Mouse (Mus musculus): ENCODE data around the gene Mark3. TPM values are rescaled to one million over a fixed set of nuclear protein-coding genes. Genes with fewer than 3 reads are reported as not detected.

The Mark3 gene
- polyA plus RNA-seq, 1 experiment from 2014 or later, result 50.8 TPM

DNA sequence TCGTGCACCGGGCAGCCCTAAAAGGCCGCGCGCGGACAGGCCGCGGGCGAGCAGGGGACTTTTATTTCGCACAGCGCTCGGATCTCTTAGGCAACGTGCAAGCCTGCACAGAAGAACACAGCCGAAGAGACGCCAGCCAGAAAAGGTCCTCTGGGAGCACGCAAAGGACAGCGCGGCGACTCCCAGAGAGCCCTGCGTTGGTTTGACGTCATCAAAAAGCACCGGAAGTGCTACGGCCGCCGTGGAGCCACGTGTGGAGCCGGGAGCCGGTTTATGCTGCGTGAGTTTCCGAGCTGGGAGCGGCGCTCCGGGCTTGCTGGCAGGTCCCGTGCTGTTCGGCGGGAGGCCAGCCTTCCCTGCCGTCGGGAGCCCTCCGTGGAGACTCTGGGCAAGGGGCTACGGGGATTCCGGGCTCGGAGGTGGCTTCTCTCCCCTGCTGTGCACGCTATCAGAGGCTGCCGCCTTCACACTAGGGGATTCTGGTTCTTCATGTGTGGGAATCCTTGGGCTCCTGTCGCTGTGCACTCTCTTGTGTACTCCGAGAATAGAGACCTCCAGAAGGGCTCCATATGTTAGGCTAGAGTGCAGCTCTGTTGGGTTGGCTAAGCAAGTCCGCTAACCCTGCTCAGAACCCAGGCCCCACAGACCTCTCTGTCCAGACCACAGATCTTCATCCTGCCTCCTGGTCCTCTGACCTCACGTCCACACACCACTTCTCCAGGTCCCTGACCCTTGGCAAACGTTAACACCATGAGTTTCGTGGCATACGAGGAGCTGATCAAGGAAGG, 103.8 kb downstream of the Mark3 start, which contains the start of gene Trmt61a:
Trmt61a (plus strand) TSS at position 224 of the 788 bp plus-strand sequence.
- Histone ChIP-seq H3K9me3 (ENCODE audit: control insufficient read depth, low read length) (no peaks in the 10 kb centered on the region), H3K4me3 (ENCODE audit: control insufficient read depth in 1 of 2, insufficient read depth in 1 of 2, low read depth in 1 of 2, low read length in 2 of 2) (peak within 1 kb of the TSS; percentile 69 to 71), H3K27me3 (ENCODE audit: control insufficient read depth, insufficient read depth, low read length) (no peaks in the 10 kb centered on the region), H3K36me3 (ENCODE audit: control insufficient read depth, insufficient read depth, low read length) (peaks cover 13% of the 10 kb centered on the region), H3K4me1 (ENCODE audit: control insufficient read depth in 2 of 2, insufficient read depth in 2 of 2, low read length in 2 of 2) (peaks cover 28 to 50% of the 10 kb centered on the region in 2 experiments), H3K27ac (replicated peaks in 1 of 2; ENCODE audit: control insufficient read depth in 1 of 2, insufficient read depth in 1 of 2, low read depth in 2 of 2, low read length in 2 of 2) (peak within 1 kb of the TSS; percentile 95 to 98), H3K9ac (ENCODE audit: low read length) (peak within 1 kb of the TSS; percentile 78), H3K4me2 (ENCODE audit: low read length) (peak within 1 kb of the TSS; percentile 91)
- ATAC-seq (ENCODE audit: insufficient number of reproducible peaks, insufficient read depth, low FRiP score, low read depth), result peak; percentile 82
- under 1% methylated on average over 51 of the region's 51 CpGs for WGBS

- Histone ChIP-seq H3K4me1 (ENCODE audit: control insufficient read depth in 2 of 2, insufficient read depth in 2 of 2, low read length in 2 of 2) (peaks cover 33 to 55% of the 10 kb centered on the region in 2 experiments), H3K9ac (ENCODE audit: low read length) (peak overlapping the region; percentile 78), H3K4me2 (ENCODE audit: low read length) (peak overlapping the region; percentile 91), H3K36me3 (ENCODE audit: control insufficient read depth, insufficient read depth, low read length) (peaks cover 16% of the 10 kb centered on the region), H3K9me3 (ENCODE audit: control insufficient read depth, low read length) (no peaks in the 10 kb centered on the region), H3K27ac (replicated peaks in 1 of 2; ENCODE audit: control insufficient read depth in 1 of 2, insufficient read depth in 1 of 2, low read depth in 2 of 2, low read length in 2 of 2) (peak overlapping the region in 1 of 2 experiments; percentile 98; a peak in 1 of 4 replicates), H3K27me3 (ENCODE audit: control insufficient read depth, insufficient read depth, low read length) (no peaks in the 10 kb centered on the region), H3K4me3 (ENCODE audit: control insufficient read depth in 1 of 2, insufficient read depth in 1 of 2, low read depth in 1 of 2, low read length in 2 of 2) (peak overlapping the region; percentile 69 to 71)
- no peak for ATAC-seq (ENCODE audit: insufficient number of reproducible peaks, insufficient read depth, low FRiP score, low read depth)
- 5% methylated on average over 13 of the region's 13 CpGs for WGBS
These were observed 104.3 kb downstream of the Mark3 start for GRCm38 (mm10) chr12:111678670-111678933.

DNA sequence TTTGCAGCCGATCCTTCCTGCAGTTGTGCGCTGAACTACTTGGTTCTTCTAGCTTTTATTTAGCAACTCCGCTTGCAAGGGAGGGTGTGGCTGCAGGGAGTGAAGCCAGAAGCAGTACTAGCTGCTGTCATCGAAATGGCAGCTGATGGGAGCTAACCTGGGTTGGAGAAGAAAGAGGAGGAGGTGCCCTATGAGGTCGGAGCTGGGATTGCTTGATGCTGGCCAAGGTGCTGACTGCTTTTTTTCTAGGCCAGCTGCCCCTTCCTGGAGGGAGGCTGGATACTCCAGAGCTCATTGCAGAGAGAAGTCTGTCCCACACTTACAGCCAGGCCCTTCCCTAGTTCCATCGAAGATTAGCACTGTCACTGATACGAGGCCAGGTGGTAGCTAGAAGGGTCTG, 104.7 kb downstream of the Mark3 start:
- no peaks in the 10 kb centered on the region for H3K27me3 ChIP-seq (ENCODE audit: control insufficient read depth, insufficient read depth, low read length)
- H3K4me2 ChIP-seq (ENCODE audit: low read length), result peak overlapping the region; percentile 91
- peaks cover 17% of the 10 kb centered on the region for H3K36me3 ChIP-seq (ENCODE audit: control insufficient read depth, insufficient read depth, low read length)
- H3K4me1 ChIP-seq (ENCODE audit: control insufficient read depth in 2 of 2, insufficient read depth in 2 of 2, low read length in 2 of 2), result peaks cover 32 to 55% of the 10 kb centered on the region in 2 experiments
- ATAC-seq (ENCODE audit: insufficient number of reproducible peaks, insufficient read depth, low FRiP score, low read depth), result no peak
- H3K9ac ChIP-seq (ENCODE audit: low read length), result peak overlapping the region; percentile 78
- H3K4me3 ChIP-seq (ENCODE audit: control insufficient read depth in 1 of 2, insufficient read depth in 1 of 2, low read depth in 1 of 2, low read length in 2 of 2), result peak overlapping the region; percentile 69 to 71
- no peak overlapping the region for H3K27ac ChIP-seq (replicated peaks in 1 of 2; ENCODE audit: control insufficient read depth in 1 of 2, insufficient read depth in 1 of 2, low read depth in 2 of 2, low read length in 2 of 2)
- no peaks in the 10 kb centered on the region for H3K9me3 ChIP-seq (ENCODE audit: control insufficient read depth, low read length)
- WGBS, result 31% methylated on average over 7 of the region's 7 CpGs

DNA sequence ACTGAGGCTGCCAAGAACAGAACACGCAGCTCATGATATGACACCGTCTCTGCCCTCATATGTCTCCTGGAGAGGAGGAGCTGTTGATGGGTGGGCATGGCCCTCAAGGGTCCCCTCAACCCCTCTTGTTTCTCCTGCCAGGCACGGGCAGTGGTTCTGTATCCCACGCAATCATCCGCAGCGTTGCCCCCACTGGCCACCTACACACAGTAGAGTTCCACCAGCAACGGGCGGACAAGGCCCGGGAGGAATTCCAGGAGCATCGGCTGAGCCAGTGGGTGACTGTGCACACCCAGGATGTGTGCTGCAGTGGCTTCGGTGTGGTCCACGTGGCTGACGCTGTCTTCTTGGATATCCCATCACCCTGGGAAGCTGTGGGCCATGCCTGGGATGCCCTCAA, 106.3 kb downstream of the Mark3 start:
- WGBS, result 93% methylated on average over 13 of the region's 13 CpGs
- no peak overlapping the region for H3K4me2 ChIP-seq (ENCODE audit: low read length)
- no peaks in the 10 kb centered on the region for H3K27me3 ChIP-seq (ENCODE audit: control insufficient read depth, insufficient read depth, low read length)
- peaks cover 17% of the 10 kb centered on the region for H3K36me3 ChIP-seq (ENCODE audit: control insufficient read depth, insufficient read depth, low read length)
- peaks cover 26 to 45% of the 10 kb centered on the region in 2 experiments for H3K4me1 ChIP-seq (ENCODE audit: control insufficient read depth in 2 of 2, insufficient read depth in 2 of 2, low read length in 2 of 2)
- no peak for ATAC-seq (ENCODE audit: insufficient number of reproducible peaks, insufficient read depth, low FRiP score, low read depth)
- H3K4me3 ChIP-seq (ENCODE audit: control insufficient read depth in 1 of 2, insufficient read depth in 1 of 2, low read depth in 1 of 2, low read length in 2 of 2), result no peak overlapping the region
- no peaks in the 10 kb centered on the region for H3K9me3 ChIP-seq (ENCODE audit: control insufficient read depth, low read length)
- no peak overlapping the region for H3K27ac ChIP-seq (replicated peaks in 1 of 2; ENCODE audit: control insufficient read depth in 1 of 2, insufficient read depth in 1 of 2, low read depth in 2 of 2, low read length in 2 of 2)
- no peak overlapping the region for H3K9ac ChIP-seq (ENCODE audit: low read length)

GRCm38 (mm10) chr12:111681305-111681704, 107.0 kb downstream of the Mark3 start:
- Histone ChIP-seq H3K27me3 (ENCODE audit: control insufficient read depth, insufficient read depth, low read length) (no peaks in the 10 kb centered on the region), H3K4me1 (ENCODE audit: control insufficient read depth in 2 of 2, insufficient read depth in 2 of 2, low read length in 2 of 2) (peaks cover 30 to 48% of the 10 kb centered on the region in 2 experiments), H3K36me3 (ENCODE audit: control insufficient read depth, insufficient read depth, low read length) (peaks cover 17% of the 10 kb centered on the region), H3K9ac (ENCODE audit: low read length) (peak overlapping the region; percentile 64), H3K9me3 (ENCODE audit: control insufficient read depth, low read length) (no peaks in the 10 kb centered on the region), H3K4me3 (ENCODE audit: control insufficient read depth in 1 of 2, insufficient read depth in 1 of 2, low read depth in 1 of 2, low read length in 2 of 2) (no peak overlapping the region), H3K4me2 (ENCODE audit: low read length) (no peak overlapping the region), H3K27ac (replicated peaks in 1 of 2; ENCODE audit: control insufficient read depth in 1 of 2, insufficient read depth in 1 of 2, low read depth in 2 of 2, low read length in 2 of 2) (peak overlapping the region; percentile 39 to 94; a peak in 3 of 4 replicates)
- ATAC-seq (ENCODE audit: insufficient number of reproducible peaks, insufficient read depth, low FRiP score, low read depth), result no peak
- WGBS, result 80% methylated on average over 8 of the region's 8 CpGs

DNA sequence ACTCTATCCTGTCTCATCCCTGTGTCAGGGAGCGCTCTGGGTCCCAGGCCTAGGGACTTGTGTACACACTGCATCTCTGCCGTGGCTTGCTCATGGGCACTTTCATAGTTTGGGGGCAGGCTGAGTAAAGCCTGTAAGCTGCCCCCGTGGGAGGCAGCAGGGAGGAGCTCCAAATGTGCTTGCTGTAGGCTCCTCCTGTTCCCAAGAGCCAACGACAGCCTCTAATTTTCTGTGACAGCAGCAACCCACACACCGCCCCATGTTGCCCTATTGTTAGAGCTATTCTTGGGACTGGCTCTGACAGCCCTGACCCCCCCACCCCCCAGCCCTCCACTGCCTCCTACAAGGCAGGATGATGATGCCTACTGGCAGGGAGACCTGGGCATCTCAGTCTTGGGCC, 107.7 kb downstream of the Mark3 start:
- Histone ChIP-seq H3K27me3 (ENCODE audit: control insufficient read depth, insufficient read depth, low read length) (no peaks in the 10 kb centered on the region), H3K4me1 (ENCODE audit: control insufficient read depth in 2 of 2, insufficient read depth in 2 of 2, low read length in 2 of 2) (peaks cover 35 to 55% of the 10 kb centered on the region in 2 experiments), H3K4me2 (ENCODE audit: low read length) (no peak overlapping the region), H3K27ac (replicated peaks in 1 of 2; ENCODE audit: control insufficient read depth in 1 of 2, insufficient read depth in 1 of 2, low read depth in 2 of 2, low read length in 2 of 2) (peak overlapping the region; percentile 84 to 94), H3K9ac (ENCODE audit: low read length) (peak overlapping the region; percentile 64), H3K36me3 (ENCODE audit: control insufficient read depth, insufficient read depth, low read length) (peaks cover 17% of the 10 kb centered on the region), H3K9me3 (ENCODE audit: control insufficient read depth, low read length) (no peaks in the 10 kb centered on the region), H3K4me3 (ENCODE audit: control insufficient read depth in 1 of 2, insufficient read depth in 1 of 2, low read depth in 1 of 2, low read length in 2 of 2) (no peak overlapping the region)
- WGBS, result 39% methylated on average over 5 of the region's 5 CpGs
- no peak for ATAC-seq (ENCODE audit: insufficient number of reproducible peaks, insufficient read depth, low FRiP score, low read depth)

GRCm38 (mm10) chr12:111682806-111683205, 108.5 kb downstream of the Mark3 start:
- H3K4me2 ChIP-seq (ENCODE audit: low read length), result peak overlapping the region; percentile 31
- H3K27me3 ChIP-seq (ENCODE audit: control insufficient read depth, insufficient read depth, low read length), result no peaks in the 10 kb centered on the region
- peak overlapping the region; percentile 84 to 94 for H3K27ac ChIP-seq (replicated peaks in 1 of 2; ENCODE audit: control insufficient read depth in 1 of 2, insufficient read depth in 1 of 2, low read depth in 2 of 2, low read length in 2 of 2)
- no peak overlapping the region for H3K4me3 ChIP-seq (ENCODE audit: control insufficient read depth in 1 of 2, insufficient read depth in 1 of 2, low read depth in 1 of 2, low read length in 2 of 2)
- WGBS, result 26% methylated on average over 5 of the region's 5 CpGs
- peaks cover 37 to 55% of the 10 kb centered on the region in 2 experiments for H3K4me1 ChIP-seq (ENCODE audit: control insufficient read depth in 2 of 2, insufficient read depth in 2 of 2, low read length in 2 of 2)
- H3K36me3 ChIP-seq (ENCODE audit: control insufficient read depth, insufficient read depth, low read length), result peaks cover 17% of the 10 kb centered on the region
- H3K9ac ChIP-seq (ENCODE audit: low read length), result peak overlapping the region; percentile 64
- peak; percentile 28 for ATAC-seq (ENCODE audit: insufficient number of reproducible peaks, insufficient read depth, low FRiP score, low read depth)
- H3K9me3 ChIP-seq (ENCODE audit: control insufficient read depth, low read length), result no peaks in the 10 kb centered on the region

Measured in heart, embryonic 14.5 days (tissue).